Mouse (Mus musculus) left cerebral cortex, postnatal 10 days (tissue): ENCODE results near the gene Olfr1367. TPM values are rescaled to one million over a fixed set of nuclear protein-coding genes. Genes with fewer than 3 reads are reported as not detected.
A peak's percentile ranks its signal among the peaks of the same experiment; 100 is the strongest.

ENCODE experiments used
- DNase-seq, 2 experiments: peaks; one replicate each; pipeline ENCODE4 v3.0.0; 2021 to 2022; ENCODE audit warnings: low spot score in 2 of 2, mixed read lengths in 1 of 2; ENCODE audit errors: extremely low spot score in 1 of 2
- intact Hi-C: fragments of 180-260 bp; cut with DNase I; formaldehyde crosslinking; loops from one replicate; pipeline ENCODE4 v1.15.1; 2025
- total RNA-seq, 2 experiments: library from RNA; stranded (reverse); gene quantifications; 2 replicates each; pipeline ENCODE4 v1.2.3; 2021

Olfr1367 gene
- not detected for total RNA-seq

DNA sequence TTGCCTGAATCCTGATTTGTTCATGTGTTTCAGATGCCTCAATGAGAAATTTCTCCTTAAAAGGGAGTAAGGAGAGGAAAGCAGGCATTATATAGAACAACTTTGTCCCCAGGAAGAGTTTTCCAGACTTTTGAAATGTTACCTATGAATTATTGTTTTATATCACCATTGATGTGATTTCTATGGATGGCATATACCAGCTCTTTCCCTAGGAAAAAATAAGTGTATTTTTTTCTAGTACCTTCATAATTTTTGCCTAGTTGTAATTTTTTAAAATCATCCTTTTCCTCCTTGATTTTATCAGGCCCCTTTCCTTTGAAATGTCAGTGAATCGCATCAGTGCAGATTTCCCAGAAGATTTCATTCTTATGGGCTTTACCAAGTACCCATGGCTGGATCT, at the start of gene Olfr1367:
Gene Olfr1367, plus strand, starts transcription at position 301 of the 400 bp plus-strand sequence.
- intact Hi-C loops: no loop called here
- DNase-seq: no peak

DNA sequence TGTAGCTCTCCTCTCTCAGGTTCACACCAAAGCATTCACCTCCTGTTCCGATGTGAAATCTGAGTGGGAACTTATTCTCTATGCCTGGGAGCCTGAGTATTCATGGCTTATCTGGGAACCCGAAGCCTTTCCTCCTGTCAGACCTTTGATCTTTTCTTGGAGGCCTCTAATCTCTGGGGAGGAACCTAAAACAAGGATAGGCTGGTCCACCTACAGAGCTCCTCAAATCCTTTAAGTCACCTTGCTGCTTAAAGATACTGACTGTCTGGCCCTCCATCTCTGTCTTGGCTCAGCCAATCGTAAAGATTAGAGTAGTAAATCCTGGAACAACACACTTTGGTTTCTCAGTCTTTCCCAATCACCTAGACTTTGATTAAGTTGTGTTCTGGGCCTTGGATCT, 48.2 kb upstream of the Olfr1367 start:
- DNase-seq: no peak
- intact Hi-C loops: no loop called here

DNA sequence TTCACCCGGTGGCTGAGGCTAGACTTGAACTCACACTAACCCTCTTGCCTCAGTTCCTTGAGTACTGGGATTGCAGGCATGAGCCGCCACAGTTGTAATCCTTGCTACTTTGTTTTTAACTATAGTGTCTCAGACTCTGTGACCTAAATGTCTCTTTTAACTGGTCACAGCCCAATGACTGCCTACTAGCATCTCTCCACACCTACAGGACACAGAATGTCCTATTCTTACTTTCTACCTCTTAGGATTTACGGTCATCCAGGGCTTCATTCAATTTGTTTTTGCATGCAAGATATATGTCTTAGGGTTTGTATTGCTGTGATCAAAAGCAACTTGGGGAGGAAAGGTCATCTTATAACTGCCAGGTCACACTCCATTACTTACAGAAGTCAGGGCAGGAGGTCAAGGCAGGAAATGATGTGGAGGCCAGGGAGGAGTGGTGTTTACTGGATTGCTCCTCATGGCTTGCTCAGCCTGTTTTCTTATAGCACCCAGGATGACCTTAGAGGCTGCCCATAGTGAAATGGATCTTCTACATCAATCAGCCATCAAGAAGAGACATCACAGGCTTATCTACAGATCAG, 42.1 kb upstream of the Olfr1367 start:
- intact Hi-C loops: no loop called here
- DNase-seq: no peak

DNA sequence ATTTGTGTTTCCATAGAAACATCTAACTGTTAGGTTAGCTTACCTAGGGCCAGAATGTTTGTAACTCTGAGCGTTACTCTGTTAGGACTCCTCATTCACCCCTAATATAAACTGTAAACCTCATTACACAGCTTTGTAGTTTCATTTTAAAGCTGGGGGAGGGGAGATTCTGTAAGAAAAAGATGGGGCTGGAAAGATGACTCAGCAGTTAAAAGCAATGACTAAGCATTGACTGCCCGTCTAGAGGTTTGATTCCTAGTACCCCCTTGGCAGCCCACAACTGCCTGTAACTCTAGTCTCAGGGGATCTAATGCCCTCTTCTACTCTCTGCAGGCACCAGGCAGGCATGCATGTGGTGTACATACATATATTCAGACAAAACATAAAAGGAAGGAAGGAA, 36.9 kb upstream of the Olfr1367 start:
- DNase-seq: no peak
- intact Hi-C loops: no loop called here

DNA sequence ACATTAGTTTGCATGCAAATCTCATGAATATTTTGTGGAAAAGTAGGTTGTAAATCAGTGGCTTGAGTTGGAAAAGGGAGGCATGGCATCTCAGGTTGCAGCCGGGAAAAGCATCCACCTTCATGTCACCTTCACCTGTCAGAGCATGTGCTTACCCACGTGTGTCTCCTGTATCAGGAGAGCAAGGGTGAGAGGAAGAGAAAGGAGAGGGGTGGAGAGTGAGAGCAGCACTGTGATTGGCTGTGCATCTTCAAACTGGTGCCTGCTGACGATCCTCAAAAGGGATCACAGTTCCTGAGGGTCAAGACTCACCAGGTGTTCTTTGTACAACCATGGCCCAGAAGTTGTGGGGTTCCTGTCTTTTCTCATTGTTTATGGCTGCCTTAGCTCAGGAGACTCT, 34.8 kb upstream of the Olfr1367 start, which contains the start of gene Gpx6:
Gene Gpx6, plus strand, starts transcription at position 200 of the 400 bp plus-strand sequence.
- DNase-seq: no peak
- intact Hi-C loops: no loop called here

DNA sequence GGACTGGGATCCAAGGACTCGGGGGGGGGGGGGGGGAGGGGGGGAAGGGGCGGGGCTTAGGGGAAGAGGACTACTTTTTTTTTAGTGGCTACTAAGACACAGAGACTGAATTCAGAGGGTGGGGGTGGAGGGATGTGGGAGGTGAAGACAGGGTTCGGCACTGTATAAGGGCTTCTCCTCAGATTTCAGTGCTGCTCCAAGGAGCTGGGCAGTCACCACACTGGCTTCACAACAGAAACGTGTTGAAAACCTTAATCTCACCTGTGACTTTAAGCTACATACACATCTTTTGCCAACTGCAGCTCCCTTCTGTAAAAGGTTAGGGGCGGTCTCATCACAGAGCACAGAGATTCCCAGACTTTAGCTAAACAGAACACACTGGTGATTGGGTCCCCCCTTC, 33.9 kb upstream of the Olfr1367 start:
- intact Hi-C loops: no loop called here
- no peak for DNase-seq

DNA sequence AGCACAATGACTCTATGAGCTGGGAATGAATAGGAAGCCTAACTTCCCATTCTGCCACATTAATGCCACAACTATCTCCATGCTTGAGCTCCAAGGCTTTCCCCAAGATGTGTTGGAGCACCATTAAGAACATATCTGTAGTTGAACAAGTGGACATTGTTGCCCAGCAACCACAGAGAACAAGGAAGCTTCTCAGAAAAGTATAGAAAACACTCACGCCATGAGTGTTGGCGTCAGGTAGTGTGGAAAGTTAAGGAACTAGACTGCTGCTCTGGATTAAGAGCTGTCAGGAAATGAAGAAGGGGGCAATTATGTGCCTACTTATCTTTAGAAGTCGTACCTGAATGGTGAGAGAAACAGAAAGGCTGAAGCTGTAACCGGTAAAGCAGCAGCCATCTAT, 32.8 kb upstream of the Olfr1367 start:
- DNase-seq: no peak
- intact Hi-C loops: no loop called here

DNA sequence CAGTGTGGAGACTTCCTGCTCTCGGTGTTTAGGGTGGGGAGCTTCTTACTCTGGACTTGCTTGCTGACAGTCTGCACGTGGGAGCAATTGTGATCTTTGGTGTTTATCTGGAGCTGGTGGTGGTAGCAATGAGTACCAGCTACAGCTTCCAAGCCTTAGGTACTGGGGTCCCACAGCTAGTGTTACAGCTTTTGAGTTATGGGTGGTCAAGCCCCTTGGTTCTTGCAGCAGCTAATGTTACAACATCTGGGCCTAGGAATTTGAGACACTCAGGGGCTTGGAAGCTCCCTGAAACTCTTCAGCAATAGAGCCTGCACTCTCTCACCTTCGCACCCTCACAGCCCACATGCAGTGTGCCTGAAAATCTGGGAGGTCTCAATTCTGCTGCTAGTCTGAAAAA, 26.4 kb upstream of the Olfr1367 start:
- intact Hi-C loops: loop anchor here (5.0 to 10.0 kb wide), 2 partner anchors 43 to 1025 kb away; no protein-coding TSS in a partner anchor
- no peak for DNase-seq

DNA sequence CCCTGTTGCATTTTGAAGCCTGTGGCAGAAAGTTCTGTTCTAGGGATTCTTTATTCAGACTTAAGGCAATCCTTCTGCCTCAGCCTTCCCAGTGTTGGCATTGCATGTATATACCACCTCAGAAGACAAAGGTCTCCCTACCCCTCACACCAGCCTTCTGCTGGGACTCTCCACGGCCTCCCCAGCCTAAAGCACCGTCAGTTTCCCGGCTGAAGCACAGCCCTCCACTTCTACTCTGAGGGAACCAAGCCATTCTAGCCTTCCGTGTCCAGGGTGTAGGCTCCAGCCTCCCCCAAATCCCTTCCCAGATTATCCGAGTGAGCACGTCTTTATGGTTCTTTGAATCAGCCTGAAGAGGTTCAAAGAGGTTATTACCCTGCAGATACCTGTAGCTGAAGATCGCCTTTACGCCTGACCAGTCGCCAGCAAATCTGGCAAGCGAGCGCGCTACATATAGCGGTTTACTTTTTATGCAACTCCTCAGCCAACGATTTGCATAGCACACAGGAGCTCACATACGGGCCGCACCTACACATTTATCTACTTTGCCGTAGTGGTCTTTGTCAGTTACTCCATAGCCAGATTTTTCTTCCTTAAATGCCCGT, 24.7 kb upstream of the Olfr1367 start:
- intact Hi-C loops: loop anchor here (5.0 to 10.0 kb wide), 2 partner anchors 45 to 1027 kb away; no protein-coding TSS in a partner anchor
- DNase-seq: peak in 1 of 2 experiments; percentile 9

DNA sequence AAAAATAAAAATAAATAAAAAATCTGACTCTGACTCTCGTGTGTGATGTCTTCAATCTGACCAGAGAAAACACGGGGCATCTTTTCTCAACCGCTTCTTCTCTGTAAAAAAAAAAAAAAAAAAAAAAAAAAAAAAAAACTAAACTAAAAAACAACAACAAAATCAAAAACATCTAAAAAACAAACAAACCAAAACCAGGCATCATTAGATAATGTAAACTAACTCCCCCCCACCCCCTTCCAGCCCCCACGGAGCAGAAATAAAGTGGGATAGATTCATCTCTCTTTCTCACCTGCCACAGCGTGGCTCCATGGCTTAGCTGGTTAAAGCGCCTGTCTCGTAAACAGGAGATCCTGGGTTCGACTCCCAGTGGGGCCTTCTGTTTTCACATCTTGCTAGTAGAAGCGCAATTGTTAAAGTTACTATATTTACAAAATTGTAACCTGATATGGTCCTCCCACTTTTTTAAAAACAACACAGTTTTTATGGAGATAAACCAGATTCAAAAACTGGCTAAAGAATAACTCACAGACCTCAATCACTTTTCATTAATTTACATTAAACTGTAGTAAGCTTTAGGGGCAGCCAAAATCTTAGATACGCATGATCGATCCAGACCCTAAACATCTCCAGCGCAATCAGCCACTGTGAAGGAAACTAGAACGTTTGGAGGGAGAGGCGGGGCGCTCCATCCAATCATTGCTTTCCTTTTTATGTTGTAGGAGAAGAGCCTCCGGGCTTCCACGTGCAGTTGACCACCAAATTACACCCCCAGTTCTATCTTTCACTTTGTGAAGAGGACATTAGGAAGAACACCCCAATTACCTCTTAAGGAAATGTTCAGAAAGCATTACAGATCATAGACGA, 24.0 kb upstream of the Olfr1367 start:
- intact Hi-C loops: loop anchor here (5.0 to 10.0 kb wide), 2 partner anchors 45 to 1028 kb away; no protein-coding TSS in a partner anchor
- peak; percentile 50 to 67 for DNase-seq

DNA sequence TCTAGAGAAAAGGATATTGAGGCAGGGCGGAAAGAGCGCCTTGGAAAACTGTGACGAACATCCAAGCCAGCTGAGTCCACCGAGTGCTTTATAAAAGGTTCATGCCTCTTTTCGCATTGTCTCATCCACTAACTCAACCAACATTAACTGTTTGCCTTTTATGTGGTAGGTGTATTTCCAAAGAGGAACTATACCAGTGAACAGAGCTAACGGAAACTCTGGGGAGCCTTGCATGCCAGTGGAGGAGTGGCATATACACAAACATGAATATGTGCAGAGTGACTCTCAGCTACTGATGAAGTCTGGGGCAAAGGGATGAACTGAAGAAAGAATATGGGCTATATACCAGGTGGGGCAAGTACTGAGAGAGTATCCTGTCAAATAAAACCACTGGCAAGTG, 23.3 kb upstream of the Olfr1367 start:
- intact Hi-C loops: loop anchor here (5.0 to 10.0 kb wide), 2 partner anchors 46 to 1029 kb away; no protein-coding TSS in a partner anchor
- no peak for DNase-seq

DNA sequence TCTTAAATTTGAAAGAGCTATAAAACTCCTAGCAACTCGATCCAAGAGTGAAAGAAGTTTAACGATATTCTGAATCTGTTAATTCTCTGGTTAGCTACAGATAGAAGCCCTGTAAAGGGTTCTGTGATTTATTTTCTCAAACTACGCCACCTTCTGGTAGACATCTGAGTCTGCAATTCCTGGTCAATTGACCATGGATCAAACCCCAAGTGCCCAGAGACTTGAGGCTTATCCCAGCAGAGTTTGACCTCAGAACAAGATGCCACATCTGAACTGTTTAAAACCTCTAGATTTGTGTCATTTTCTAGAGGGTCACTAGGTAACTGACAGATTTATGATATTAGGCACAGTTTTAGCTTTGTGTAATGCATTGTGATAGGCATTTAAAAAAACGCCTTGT, 20.5 kb upstream of the Olfr1367 start:
- intact Hi-C loops: loop anchor here (2.0 to 10.0 kb wide), 3 partner anchors 125 to 1031 kb away; no protein-coding TSS in a partner anchor
- DNase-seq: no peak

DNA sequence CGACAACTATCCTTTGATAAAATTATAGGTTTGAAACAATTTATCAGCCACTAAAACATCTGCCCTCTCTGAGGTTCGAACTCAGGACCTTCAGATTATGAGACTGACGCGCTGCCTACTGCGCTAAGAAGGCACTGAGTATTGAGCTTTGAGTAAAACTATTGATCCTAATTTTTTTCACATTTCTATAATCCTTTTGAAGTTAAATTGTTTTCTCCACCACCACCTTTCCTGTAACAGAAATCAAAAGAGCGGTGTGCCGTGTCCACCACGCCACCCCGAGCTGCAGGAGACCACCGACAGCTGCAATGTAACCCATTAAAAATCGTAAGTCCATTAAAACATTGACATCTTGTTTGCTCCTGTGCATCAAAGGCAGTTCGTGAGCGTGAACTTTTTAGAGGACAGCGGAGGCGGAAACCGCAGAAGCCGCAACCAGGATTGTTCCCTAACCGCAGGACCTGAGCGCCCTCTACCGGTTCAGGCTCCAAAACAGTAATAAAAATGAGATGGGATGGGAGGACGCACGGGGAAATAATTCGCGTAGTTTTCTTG, 20.0 kb upstream of the Olfr1367 start:
- DNase-seq: peak; percentile 72 to 87
- intact Hi-C loops: loop anchor here (2.0 to 10.0 kb wide), 3 partner anchors 126 to 1032 kb away; no protein-coding TSS in a partner anchor

DNA sequence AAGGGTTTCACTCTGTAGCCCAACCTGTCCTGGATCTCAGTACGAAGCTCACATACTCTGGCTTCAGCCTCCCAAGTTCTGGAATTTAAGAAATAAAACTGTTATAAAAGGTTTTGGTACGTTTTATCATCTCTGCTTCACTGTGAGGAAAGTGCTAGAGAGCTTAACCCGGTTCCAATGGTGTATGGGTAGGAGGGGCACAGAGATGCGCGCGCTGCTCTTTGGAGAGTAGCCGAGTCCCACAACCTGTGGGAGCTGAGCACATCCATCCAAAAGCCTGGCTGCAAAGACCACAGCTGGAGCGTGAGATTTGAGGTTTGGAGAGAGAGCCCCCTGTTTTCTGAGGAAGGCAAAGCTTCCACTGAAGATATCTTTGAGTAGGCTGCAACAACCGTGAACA, 19.3 kb upstream of the Olfr1367 start:
- intact Hi-C loops: loop anchor here (2.0 to 10.0 kb wide), 3 partner anchors 127 to 1033 kb away; no protein-coding TSS in a partner anchor
- peak; percentile 5 to 30 for DNase-seq

DNA sequence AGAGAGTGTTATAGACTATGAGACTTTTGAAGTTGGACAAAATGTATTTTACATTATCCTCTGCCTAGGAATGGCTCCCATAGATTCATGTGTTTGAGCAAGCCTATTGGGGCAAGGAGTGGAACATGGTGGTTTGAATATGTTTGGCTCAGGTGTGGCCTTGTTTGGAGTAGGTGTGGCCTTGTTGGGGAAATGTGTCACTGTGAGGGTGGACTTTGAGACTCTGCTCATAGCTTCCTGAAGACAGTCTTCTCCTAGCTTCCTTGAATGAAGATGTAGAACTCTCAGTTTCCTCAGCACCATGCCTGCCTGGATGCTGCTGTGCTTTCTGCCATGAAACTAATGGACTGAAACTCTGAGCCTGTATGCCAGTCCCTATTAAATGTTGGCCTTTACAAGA, 3.9 kb downstream of the Olfr1367 start:
- no peak for DNase-seq
- intact Hi-C loops: no loop called here

DNA sequence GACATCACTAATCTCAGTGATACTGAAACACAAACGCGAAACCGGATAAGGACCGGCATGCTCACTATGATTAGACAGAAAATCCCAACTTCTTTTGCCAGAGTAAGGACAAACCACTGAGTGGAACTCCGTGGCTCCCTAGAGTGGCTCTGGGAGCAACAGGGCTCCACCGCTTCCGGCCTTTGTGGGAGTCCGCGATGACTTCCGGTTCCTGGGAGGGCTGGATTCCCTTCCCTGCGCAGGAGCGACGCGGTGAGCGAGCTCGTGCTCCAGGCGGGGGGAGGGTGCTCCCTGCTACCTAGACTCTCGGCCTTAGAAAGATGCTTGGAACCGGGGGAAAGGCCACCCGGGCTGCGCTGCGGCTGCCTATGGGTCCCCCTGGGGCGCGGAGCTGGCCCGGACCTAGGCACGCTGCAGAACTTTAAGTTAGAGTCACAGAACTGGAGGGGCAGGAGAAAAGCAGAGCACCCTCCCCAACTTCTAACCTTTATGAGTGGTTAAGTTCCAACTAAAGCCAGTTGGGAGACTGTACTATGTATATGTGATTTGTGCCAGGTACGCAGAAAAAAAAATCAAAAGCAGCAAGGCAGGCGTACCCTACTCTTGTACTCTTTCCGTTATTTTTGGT, 16.0 kb downstream of the Olfr1367 start, which contains the start of gene Zscan12:
Gene Zscan12, plus strand, starts transcription at position 200 of the 628 bp plus-strand sequence.
- intact Hi-C loops: loop anchor here (5.0 kb wide), 1 partner anchor 40 kb away; the partner anchor contains the start of gene Zkscan3

DNA sequence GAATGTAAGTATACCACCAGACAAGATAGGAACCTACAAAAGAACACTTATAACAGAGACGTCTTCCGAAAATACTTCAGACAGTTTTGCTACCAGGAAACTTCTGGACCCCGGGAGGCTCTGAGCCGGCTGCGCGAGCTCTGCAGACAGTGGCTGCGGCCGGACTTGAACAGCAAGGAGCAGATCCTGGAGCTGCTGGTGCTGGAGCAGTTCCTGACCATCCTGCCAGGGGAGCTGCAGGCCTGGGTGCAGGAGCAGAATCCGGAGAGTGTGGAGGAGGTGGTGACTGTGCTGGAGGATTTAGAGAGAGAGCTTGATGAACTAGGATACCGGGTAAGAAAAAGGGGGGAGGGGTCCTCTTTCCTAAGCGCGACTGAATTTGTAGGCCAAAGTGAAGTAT, 17.0 kb downstream of the Olfr1367 start:
- intact Hi-C loops: loop anchor here (5.0 kb wide), 1 partner anchor 39 kb away; the partner anchor contains the start of gene Zkscan3
- DNase-seq: peak in 1 of 2 experiments; percentile 25

More for the DNA sequence above, 16.0 kb downstream of the Olfr1367 start, which contains the start of gene Zscan12:
- peak; percentile 85 to 93 for DNase-seq

DNA sequence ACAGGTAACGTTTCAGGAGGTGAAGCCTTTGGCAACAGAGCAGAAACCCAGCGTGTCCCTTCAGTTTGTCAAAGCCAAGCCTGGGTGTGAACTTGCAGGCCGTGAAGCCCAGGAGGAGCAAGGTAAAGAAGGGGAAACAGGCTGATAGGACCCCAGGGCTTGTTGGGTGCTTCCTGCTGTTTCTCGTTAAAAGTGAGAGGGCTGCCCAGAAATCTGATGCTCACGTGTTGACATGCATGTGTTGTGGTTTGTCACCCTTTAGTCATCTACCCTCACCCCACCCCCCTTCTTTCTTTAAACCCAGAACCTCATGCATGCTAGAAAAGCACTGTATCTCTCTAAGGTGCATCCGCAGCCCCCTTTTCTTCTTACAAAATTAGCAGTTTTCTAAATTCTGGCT, 19.9 kb downstream of the Olfr1367 start:
- intact Hi-C loops: no loop called here
- DNase-seq: no peak
